Mouse (Mus musculus): ENCODE data around the gene Gm21972. TPM values are rescaled to one million over a fixed set of nuclear protein-coding genes. Genes with fewer than 3 reads are reported as not detected.

Gm21972 gene
- 6.9 and 9.7 TPM in 2 replicates for polyA plus RNA-seq (2011; ENCODE audit: insufficient read depth, insufficient read length, low replicate concordance, missing spikeins)

DNA sequence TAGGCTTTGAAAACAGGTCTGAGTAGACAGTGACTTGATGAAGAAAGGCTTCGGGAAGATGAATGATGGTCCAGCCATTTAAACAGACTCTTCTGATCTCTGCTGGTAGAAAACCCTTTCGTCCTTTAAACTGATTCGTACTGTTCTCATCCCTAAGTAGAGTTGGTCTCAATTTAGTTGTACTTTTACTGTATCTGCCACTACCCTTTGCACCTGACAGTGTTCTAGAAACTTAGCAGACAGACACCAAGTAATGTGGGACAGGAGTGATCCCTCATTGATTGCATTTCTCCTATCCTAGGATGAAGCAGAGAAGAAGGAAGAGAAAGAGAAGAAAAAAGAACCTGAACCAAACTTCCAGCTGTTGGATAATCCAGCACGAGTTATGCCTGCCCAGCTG is at the start of gene Gm21972:
Gene Gm21972 (plus strand): TSS at position 301 of the 400 bp plus-strand sequence.
- no peak for TF ChIP-seq POLR2A (IDR thresholded peaks at IDR 0.05; ENCODE audit: borderline replicate concordance, control insufficient read depth, low read depth, low read length)
- TF ChIP-seq CTCF (IDR thresholded peaks at IDR 0.05; ENCODE audit: control insufficient read depth, insufficient read depth, low read length): no peak

DNA sequence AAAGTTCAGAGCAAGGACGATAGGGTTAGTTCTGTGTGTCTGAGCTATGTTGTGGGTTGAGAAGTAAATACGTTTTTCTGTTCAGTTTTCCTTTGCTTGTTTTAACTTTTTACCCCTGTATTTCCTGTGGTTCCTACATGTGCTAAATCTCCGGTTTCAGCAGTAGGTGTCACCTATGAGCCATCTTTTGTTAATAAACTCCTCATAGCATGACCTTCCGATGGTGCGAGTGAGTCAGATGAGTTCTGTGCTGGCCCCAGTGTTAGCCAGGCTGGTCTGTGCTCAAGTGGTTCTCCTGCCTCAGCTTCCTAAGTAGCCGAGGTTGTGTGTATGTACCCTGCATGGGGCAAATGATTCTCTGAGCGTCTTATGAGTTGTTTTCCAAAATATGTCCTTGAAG is 39.0 kb upstream of the Gm21972 start:
- no peak for TF ChIP-seq CTCF (IDR thresholded peaks at IDR 0.05; ENCODE audit: control insufficient read depth, insufficient read depth, low read length)
- WGBS: 83% methylated on average over 7 of the region's 7 CpGs
- Histone ChIP-seq H3K27ac (ENCODE audit: control insufficient read depth, insufficient read depth, low read depth, low read length, poor library complexity) (no peak overlapping the region), H3K4me3 (replicated peaks; ENCODE audit: control insufficient read depth, low read depth, low read length) (no peak overlapping the region), H3K4me1 (ENCODE audit: control insufficient read depth, insufficient read depth, low read length) (no peaks in the 10 kb centered on the region)

More for the DNA sequence above, at the start of gene Gm21972:
- 93% methylated on average over 4 of the region's 4 CpGs for WGBS
- no peaks in the 10 kb centered on the region for H3K4me1 ChIP-seq (ENCODE audit: control insufficient read depth, insufficient read depth, low read length)
- no peak within 1 kb of the TSS for H3K27ac ChIP-seq (ENCODE audit: control insufficient read depth, insufficient read depth, low read depth, low read length, poor library complexity)
- H3K4me3 ChIP-seq (replicated peaks; ENCODE audit: control insufficient read depth, low read depth, low read length): no peak within 1 kb of the TSS

DNA sequence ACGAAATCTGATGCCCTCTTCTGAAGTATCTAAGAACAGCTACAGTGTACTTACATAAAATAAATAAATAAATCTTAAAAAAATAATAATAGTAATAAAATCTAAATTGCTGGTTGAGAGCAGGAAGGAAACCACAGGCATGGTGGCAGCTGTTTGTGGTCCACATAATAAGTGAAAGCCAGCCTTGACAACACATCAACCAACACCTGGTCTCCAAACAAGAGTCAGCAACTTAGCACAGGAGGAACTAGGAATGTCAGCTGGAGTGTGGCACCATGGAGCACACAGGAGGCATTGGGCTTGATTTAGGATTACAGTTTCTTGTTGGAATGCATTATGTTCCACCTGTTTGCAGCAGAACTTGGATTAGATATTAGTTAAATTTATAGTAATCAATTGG is 28.4 kb upstream of the Gm21972 start:
- TF ChIP-seq POLR2A (IDR thresholded peaks at IDR 0.05; ENCODE audit: borderline replicate concordance, control insufficient read depth, low read depth, low read length) (no peak), CTCF (IDR thresholded peaks at IDR 0.05; ENCODE audit: control insufficient read depth, insufficient read depth, low read length) (no peak)
- Histone ChIP-seq H3K27ac (ENCODE audit: control insufficient read depth, insufficient read depth, low read depth, low read length, poor library complexity) (no peak overlapping the region), H3K4me1 (ENCODE audit: control insufficient read depth, insufficient read depth, low read length) (no peaks in the 10 kb centered on the region), H3K4me3 (replicated peaks; ENCODE audit: control insufficient read depth, low read depth, low read length) (no peak overlapping the region)
- WGBS: 86% methylated on average over 1 of the region's 1 CpGs

DNA sequence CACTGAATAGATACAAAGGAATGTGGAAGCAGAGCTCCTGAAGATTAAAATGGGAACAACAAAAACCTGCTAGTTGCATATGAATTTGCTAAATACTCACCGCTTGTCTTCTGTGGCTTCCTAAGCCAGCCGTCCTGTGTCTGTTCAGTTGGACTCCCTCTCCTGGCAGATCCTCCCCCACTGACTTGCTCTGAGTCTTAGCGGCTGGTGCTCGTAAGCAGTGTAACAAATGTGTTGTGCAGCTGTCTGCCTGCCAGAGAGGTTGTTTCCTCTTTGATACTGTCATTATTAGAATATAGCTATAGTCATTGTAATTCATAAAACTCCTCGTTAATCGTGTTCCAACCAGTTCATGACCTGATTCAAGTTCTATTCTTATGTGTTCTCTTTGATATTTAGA is 21.7 kb upstream of the Gm21972 start, which contains the start of gene Htr2b:
Gene Htr2b (minus strand): TSS at position 192 of the 400 bp plus-strand sequence.
- 77% methylated on average over 6 of the region's 6 CpGs for WGBS
- no peaks in the 10 kb centered on the region for H3K4me1 ChIP-seq (ENCODE audit: control insufficient read depth, insufficient read depth, low read length)
- no peak within 1 kb of the TSS for H3K27ac ChIP-seq (ENCODE audit: control insufficient read depth, insufficient read depth, low read depth, low read length, poor library complexity)
- no peak for TF ChIP-seq POLR2A (IDR thresholded peaks at IDR 0.05; ENCODE audit: borderline replicate concordance, control insufficient read depth, low read depth, low read length)
- TF ChIP-seq CTCF (IDR thresholded peaks at IDR 0.05; ENCODE audit: control insufficient read depth, insufficient read depth, low read length): no peak
- H3K4me3 ChIP-seq (replicated peaks; ENCODE audit: control insufficient read depth, low read depth, low read length): no peak within 1 kb of the TSS

DNA sequence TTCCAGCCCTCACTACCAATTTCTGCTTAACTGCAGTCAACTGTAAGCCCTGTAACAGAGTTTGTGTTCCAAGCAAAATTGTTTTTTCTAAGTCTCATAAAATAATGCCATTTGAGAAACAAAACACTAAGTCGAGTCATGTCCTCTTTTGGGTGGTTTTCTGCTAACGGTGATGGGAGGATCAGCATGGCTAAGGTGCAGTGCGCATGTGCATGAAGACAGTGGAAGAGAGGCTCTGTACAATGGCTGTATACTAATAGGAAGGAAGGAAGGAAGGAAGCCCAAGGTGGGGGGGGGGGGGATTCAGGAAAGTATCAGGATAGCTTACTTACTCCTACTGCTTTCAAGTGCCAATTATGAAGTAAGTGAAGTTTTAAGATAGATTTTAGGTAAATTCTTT is 19.3 kb upstream of the Gm21972 start:
- Histone ChIP-seq H3K4me1 (ENCODE audit: control insufficient read depth, insufficient read depth, low read length) (no peaks in the 10 kb centered on the region), H3K4me3 (replicated peaks; ENCODE audit: control insufficient read depth, low read depth, low read length) (no peak overlapping the region), H3K27ac (ENCODE audit: control insufficient read depth, insufficient read depth, low read depth, low read length, poor library complexity) (no peak overlapping the region)
- TF ChIP-seq POLR2A (IDR thresholded peaks at IDR 0.05; ENCODE audit: borderline replicate concordance, control insufficient read depth, low read depth, low read length) (no peak), CTCF (IDR thresholded peaks at IDR 0.05; ENCODE audit: control insufficient read depth, insufficient read depth, low read length) (no peak)
- WGBS: 76% methylated on average over 3 of the region's 3 CpGs

DNA sequence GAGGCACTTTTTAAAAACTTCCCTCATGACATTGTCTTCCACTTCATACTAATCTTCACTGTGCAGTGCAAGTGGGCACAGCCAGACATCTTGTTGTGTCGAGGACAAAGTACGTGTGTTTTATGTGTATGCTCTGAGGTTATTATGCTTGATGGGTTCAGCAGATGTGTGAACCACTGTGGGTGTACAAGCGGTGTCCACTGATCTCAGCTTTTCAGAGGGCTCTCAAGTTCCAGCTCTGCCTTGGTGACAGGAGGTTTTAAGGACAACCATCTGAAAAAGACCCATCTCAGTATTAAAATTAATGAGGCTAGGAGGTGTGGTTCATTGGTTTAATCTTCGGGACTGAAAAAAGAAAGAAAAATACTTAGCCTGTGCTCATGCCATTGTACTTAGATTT is 13.9 kb upstream of the Gm21972 start:
- Histone ChIP-seq H3K27ac (ENCODE audit: control insufficient read depth, insufficient read depth, low read depth, low read length, poor library complexity) (no peak overlapping the region), H3K4me1 (ENCODE audit: control insufficient read depth, insufficient read depth, low read length) (no peaks in the 10 kb centered on the region), H3K4me3 (replicated peaks; ENCODE audit: control insufficient read depth, low read depth, low read length) (no peak overlapping the region)
- 91% methylated on average over 4 of the region's 4 CpGs for WGBS
- TF ChIP-seq CTCF (IDR thresholded peaks at IDR 0.05; ENCODE audit: control insufficient read depth, insufficient read depth, low read length): no peak
- TF ChIP-seq POLR2A (IDR thresholded peaks at IDR 0.05; ENCODE audit: borderline replicate concordance, control insufficient read depth, low read depth, low read length): no peak

DNA sequence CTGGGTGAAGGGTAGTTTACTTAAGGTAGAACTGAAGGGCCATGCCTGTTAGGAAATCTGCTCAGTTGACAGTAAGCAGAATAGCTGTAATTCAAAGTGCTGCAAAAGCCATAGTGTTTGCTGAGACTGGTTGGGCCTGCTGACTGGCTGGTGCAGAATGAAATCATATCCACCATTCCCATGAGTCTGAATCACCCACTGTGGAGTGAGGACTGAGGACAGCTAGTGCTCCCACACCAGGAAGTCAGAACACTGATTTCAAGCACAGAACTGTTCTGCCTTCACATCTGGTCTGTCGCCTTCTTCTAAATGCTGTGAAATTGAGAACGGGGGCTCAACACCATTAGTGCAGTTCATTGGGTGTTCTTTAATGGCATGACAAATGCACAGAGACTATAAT is 7.4 kb upstream of the Gm21972 start:
- H3K4me3 ChIP-seq (replicated peaks; ENCODE audit: control insufficient read depth, low read depth, low read length): no peak overlapping the region
- TF ChIP-seq POLR2A (IDR thresholded peaks at IDR 0.05; ENCODE audit: borderline replicate concordance, control insufficient read depth, low read depth, low read length): no peak
- no peak for TF ChIP-seq CTCF (IDR thresholded peaks at IDR 0.05; ENCODE audit: control insufficient read depth, insufficient read depth, low read length)
- H3K27ac ChIP-seq (ENCODE audit: control insufficient read depth, insufficient read depth, low read depth, low read length, poor library complexity): no peak overlapping the region
- H3K4me1 ChIP-seq (ENCODE audit: control insufficient read depth, insufficient read depth, low read length): no peaks in the 10 kb centered on the region
- 95% methylated on average over 2 of the region's 2 CpGs for WGBS

DNA sequence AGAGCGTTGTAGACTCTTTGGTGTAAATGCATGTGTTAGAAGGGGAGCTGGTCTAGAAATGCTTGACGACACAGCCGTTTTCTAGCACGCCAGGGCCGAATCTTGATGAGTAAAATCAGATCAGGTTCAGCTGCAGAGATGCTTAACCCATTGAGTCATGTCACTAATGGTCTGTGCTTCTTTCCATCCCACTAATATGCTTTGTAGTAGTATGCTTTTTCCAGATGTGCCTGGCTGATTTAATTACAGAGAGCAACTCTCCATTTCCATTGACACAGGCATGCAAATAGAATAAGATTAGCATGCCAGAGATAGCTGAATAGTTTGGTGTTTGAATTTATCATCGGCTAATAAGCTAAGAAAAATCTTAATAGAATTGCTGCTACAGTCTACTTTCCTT is 1.9 kb downstream of the Gm21972 start:
- 92% methylated on average over 6 of the region's 6 CpGs for WGBS
- H3K4me3 ChIP-seq (replicated peaks; ENCODE audit: control insufficient read depth, low read depth, low read length): no peak overlapping the region
- no peak overlapping the region for H3K27ac ChIP-seq (ENCODE audit: control insufficient read depth, insufficient read depth, low read depth, low read length, poor library complexity)
- TF ChIP-seq CTCF (IDR thresholded peaks at IDR 0.05; ENCODE audit: control insufficient read depth, insufficient read depth, low read length): no peak
- TF ChIP-seq POLR2A (IDR thresholded peaks at IDR 0.05; ENCODE audit: borderline replicate concordance, control insufficient read depth, low read depth, low read length): no peak
- no peaks in the 10 kb centered on the region for H3K4me1 ChIP-seq (ENCODE audit: control insufficient read depth, insufficient read depth, low read length)

DNA sequence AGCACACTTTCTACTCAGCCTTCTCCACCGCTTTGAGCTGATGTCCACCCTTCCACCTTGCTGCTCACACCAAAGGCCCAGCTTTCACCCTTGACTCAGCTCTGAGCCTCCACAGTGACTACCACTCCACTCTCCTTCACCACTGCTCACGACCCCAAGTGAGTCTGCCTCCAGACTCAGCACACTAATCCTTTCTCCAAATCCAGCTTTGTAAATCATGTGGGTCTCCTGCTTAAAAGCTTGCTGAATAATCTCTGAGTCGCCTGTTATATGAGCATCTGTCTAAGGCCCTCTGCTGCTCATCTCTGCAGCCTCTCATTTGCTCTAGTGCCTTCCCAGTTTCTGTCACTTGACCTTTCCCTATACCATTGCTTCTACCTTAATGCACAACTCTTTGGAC is 7.6 kb downstream of the Gm21972 start:
- Histone ChIP-seq H3K4me3 (replicated peaks; ENCODE audit: control insufficient read depth, low read depth, low read length) (no peak overlapping the region), H3K27ac (ENCODE audit: control insufficient read depth, insufficient read depth, low read depth, low read length, poor library complexity) (no peak overlapping the region), H3K4me1 (ENCODE audit: control insufficient read depth, insufficient read depth, low read length) (no peaks in the 10 kb centered on the region)
- TF ChIP-seq POLR2A (IDR thresholded peaks at IDR 0.05; ENCODE audit: borderline replicate concordance, control insufficient read depth, low read depth, low read length): no peak
- TF ChIP-seq CTCF (IDR thresholded peaks at IDR 0.05; ENCODE audit: control insufficient read depth, insufficient read depth, low read length): no peak
- 76% methylated on average over 3 of the region's 3 CpGs for WGBS

Measured in bone marrow, adult 2 months (tissue).